Mouse (Mus musculus) CH12F3 (cell line): ENCODE data around the gene Zfp740.
"Not testable (repeated sequence)": the region's sequence is repeated elsewhere in the genome, so short reads cannot be mapped to it uniquely, and the experiment has no call there.

ENCODE experiments used
- in situ Hi-C: fragments of 300-500 bp; cut with MboI; formaldehyde crosslinking; loops from 2 replicates; pipeline ENCODE4 v1.14.3; 2020; ENCODE audit warnings: low sequenced_read_pairs

The Zfp740 gene

GRCm38 (mm10) chr15:102202971-102203834 lies at the start of gene Zfp740:
Gene Zfp740 (plus strand): TSS chr15:102203249.
- in situ Hi-C loops = no loop called here

- in situ Hi-C loops = not testable (repeated sequence)
These were observed 48.0 kb upstream of the Zfp740 start for GRCm38 (mm10) chr15:102155006-102155405.

- in situ Hi-C loops = no loop called here
These were observed 46.2 kb upstream of the Zfp740 start for GRCm38 (mm10) chr15:102156836-102157235.

- in situ Hi-C loops = no loop called here
These were observed 42.5 kb upstream of the Zfp740 start for GRCm38 (mm10) chr15:102160415-102161060.

- in situ Hi-C loops = no loop called here
These were observed 39.0 kb upstream of the Zfp740 start for GRCm38 (mm10) chr15:102163900-102164693.

GRCm38 (mm10) chr15:102165468-102166100 lies 37.5 kb upstream of the Zfp740 start:
- in situ Hi-C loops = no loop called here

GRCm38 (mm10) chr15:102167620-102168021 lies 35.4 kb upstream of the Zfp740 start:
- in situ Hi-C loops = no loop called here

- in situ Hi-C loops = no loop called here
These were observed 34.0 kb upstream of the Zfp740 start for GRCm38 (mm10) chr15:102169064-102169463.

GRCm38 (mm10) chr15:102173581-102173980 lies 29.5 kb upstream of the Zfp740 start:
- in situ Hi-C loops = no loop called here

- in situ Hi-C loops = no loop called here
These were observed 27.2 kb upstream of the Zfp740 start for GRCm38 (mm10) chr15:102175736-102176319.

GRCm38 (mm10) chr15:102176571-102177316 lies 26.3 kb upstream of the Zfp740 start:
- in situ Hi-C loops = no loop called here

GRCm38 (mm10) chr15:102177417-102177816 lies 25.6 kb upstream of the Zfp740 start:
- in situ Hi-C loops = no loop called here

- in situ Hi-C loops = no loop called here
These were observed 24.8 kb upstream of the Zfp740 start for GRCm38 (mm10) chr15:102178279-102178678.

GRCm38 (mm10) chr15:102179106-102179505 lies 23.9 kb upstream of the Zfp740 start:
- in situ Hi-C loops = no loop called here

- in situ Hi-C loops = no loop called here
These were observed 23.1 kb upstream of the Zfp740 start for GRCm38 (mm10) chr15:102179924-102180323.

- in situ Hi-C loops = no loop called here
These were observed 20.0 kb upstream of the Zfp740 start for GRCm38 (mm10) chr15:102183076-102183475.

- in situ Hi-C loops = no loop called here
These were observed 16.8 kb upstream of the Zfp740 start for GRCm38 (mm10) chr15:102186239-102186638.

GRCm38 (mm10) chr15:102188096-102188495 lies 15.0 kb upstream of the Zfp740 start:
- in situ Hi-C loops = no loop called here

- in situ Hi-C loops = no loop called here
These were observed 14.2 kb upstream of the Zfp740 start for GRCm38 (mm10) chr15:102188883-102189282.

GRCm38 (mm10) chr15:102191699-102192098 lies 11.3 kb upstream of the Zfp740 start:
- in situ Hi-C loops = no loop called here
